Mouse (Mus musculus) E14TG2a.4 (cell line): ENCODE measurements around the gene Lmbr1l.

Experiments used
- CTCF ChIP-seq: conservative IDR thresholded peaks from 2 replicates; pipeline ENCODE4 v1.5.1; 2014; ENCODE audit warnings: low read length
- NANOG ChIP-seq: IDR thresholded peaks from 2 replicates; pipeline ENCODE4 v1.6.1; 2014; ENCODE audit warnings: borderline replicate concordance, low read length, mixed read lengths

GRCm38 (mm10) chr15:98871070-98871915 is 46.7 kb downstream of the Lmbr1l start, which contains the start of gene Kmt2d:
- TF ChIP-seq CTCF (no peak), NANOG (no peak)
